Mouse (Mus musculus) small intestine, adult 2 months (tissue): ENCODE results near the gene Iscu.

Experiments
- CTCF ChIP-seq: fragments of 200-500 bp; IDR thresholded peaks from 2 replicates; pipeline ENCODE4 v1.5.1; 2012; ENCODE audit warnings: low read depth, mild to moderate bottlenecking, control low read depth, inconsistent platforms, low read length, moderate library complexity, mixed read lengths; ENCODE audit not compliant: insufficient replicate concordance, insufficient read length; ENCODE audit errors: extremely low read depth
- POLR2A ChIP-seq: fragments of 200-500 bp; IDR thresholded peaks from 2 replicates; pipeline ENCODE4 v1.6.1; 2012; ENCODE audit warnings: low read depth, mild to moderate bottlenecking, control low read depth, inconsistent platforms, low read length, moderate library complexity

DNA sequence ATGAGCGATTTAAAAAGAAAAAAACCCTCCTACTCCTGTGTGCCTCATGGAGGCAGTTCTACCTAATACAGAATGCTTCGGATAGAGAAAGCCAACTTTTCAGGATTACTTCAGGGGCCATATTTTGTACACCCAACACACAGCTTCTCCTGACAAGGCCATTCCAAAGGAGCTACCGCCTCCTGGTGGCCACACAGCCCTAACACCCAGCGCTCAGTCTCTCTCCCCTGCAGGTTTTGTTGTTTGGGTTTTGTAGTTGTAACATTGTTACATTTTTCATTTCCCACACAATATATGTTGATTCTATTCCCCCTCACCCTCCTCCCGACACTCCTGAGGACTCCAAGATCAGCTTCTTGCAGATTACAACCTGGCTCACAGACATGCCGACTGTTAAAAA, 40.4 kb upstream of the Iscu start:
- peak; percentile 69; the same call in 1 of the 2 replicates for TF ChIP-seq CTCF
- TF ChIP-seq POLR2A, result no peak
